Mouse (Mus musculus) heart, adult 18-20 months (tissue): Measurements from ENCODE around the gene Cabp7. TPM values are rescaled to one million over a fixed set of nuclear protein-coding genes. Genes with fewer than 3 reads are reported as not detected.
A peak's percentile ranks its signal among the peaks of the same experiment; 100 is the strongest.
"Not testable (repeated sequence)": the region's sequence is repeated elsewhere in the genome, so short reads cannot be mapped to it uniquely, and the experiment has no call there.

ENCODE experiments used
- DNase-seq, 2 experiments: peaks; one replicate each; pipeline ENCODE4 v3.0.0; 2021 to 2022; ENCODE audit warnings: mixed read lengths in 1 of 2
- total RNA-seq, 2 experiments: library from RNA; stranded (reverse); gene quantifications; 2 replicates each; pipeline ENCODE4 v1.2.3; 2021

Gene Cabp7
- total RNA-seq, 2 experiments from 2014 or later, result not detected

- DNase-seq, result no peak
These were observed 707 bp upstream of the Cabp7 start for GRCm38 (mm10) chr11:4747285-4747684.

- DNase-seq, result no peak
These were observed 609 bp downstream of the Cabp7 start for GRCm38 (mm10) chr11:4745969-4746368.

- DNase-seq, result no peak
These were observed 1.9 kb downstream of the Cabp7 start for GRCm38 (mm10) chr11:4744691-4745090.

GRCm38 (mm10) chr11:4740785-4741184, 5.8 kb downstream of the Cabp7 start:
- no peak for DNase-seq

GRCm38 (mm10) chr11:4738719-4739118, 7.9 kb downstream of the Cabp7 start:
- no peak for DNase-seq

GRCm38 (mm10) chr11:4737682-4738081, 8.9 kb downstream of the Cabp7 start:
- DNase-seq, result peak in 1 of 2 experiments; percentile 11

- no peak for DNase-seq
These were observed 10.2 kb downstream of the Cabp7 start for GRCm38 (mm10) chr11:4736355-4736754.

GRCm38 (mm10) chr11:4734179-4734578, 12.4 kb downstream of the Cabp7 start:
- no peak for DNase-seq

GRCm38 (mm10) chr11:4731781-4732180, 14.8 kb downstream of the Cabp7 start:
- no peak for DNase-seq

GRCm38 (mm10) chr11:4730913-4731312, 15.7 kb downstream of the Cabp7 start:
- DNase-seq, result no peak

GRCm38 (mm10) chr11:4730096-4730495, 16.5 kb downstream of the Cabp7 start:
- DNase-seq, result no peak

GRCm38 (mm10) chr11:4729603-4730002, 17.0 kb downstream of the Cabp7 start:
- peak in 1 of 2 experiments; percentile 14 for DNase-seq

- DNase-seq, result no peak
These were observed 24.9 kb downstream of the Cabp7 start for GRCm38 (mm10) chr11:4721728-4722127.

GRCm38 (mm10) chr11:4720900-4721580, 25.5 kb downstream of the Cabp7 start:
- no peak for DNase-seq

- no peak for DNase-seq
These were observed 26.2 kb downstream of the Cabp7 start for GRCm38 (mm10) chr11:4720393-4720792.

GRCm38 (mm10) chr11:4719961-4720360, 26.6 kb downstream of the Cabp7 start:
- no peak for DNase-seq

GRCm38 (mm10) chr11:4718548-4718947, 28.0 kb downstream of the Cabp7 start:
- DNase-seq, result no peak

GRCm38 (mm10) chr11:4716530-4717236, 29.9 kb downstream of the Cabp7 start:
- no peak for DNase-seq

GRCm38 (mm10) chr11:4715596-4715995, 31.0 kb downstream of the Cabp7 start:
- DNase-seq, result no peak

GRCm38 (mm10) chr11:4714727-4715126, 31.9 kb downstream of the Cabp7 start:
- DNase-seq, result no peak

- no peak for DNase-seq
These were observed 33.8 kb downstream of the Cabp7 start for GRCm38 (mm10) chr11:4712822-4713221.

GRCm38 (mm10) chr11:4710188-4710587, 36.4 kb downstream of the Cabp7 start:
- not testable (repeated sequence) for DNase-seq

- no peak for DNase-seq
These were observed 41.4 kb downstream of the Cabp7 start for GRCm38 (mm10) chr11:4705178-4705577.
